Mouse (Mus musculus) left cerebral cortex, postnatal 36 days (tissue): ENCODE measurements at regions not wholly inside any gene's neighbourhood (a gene's known extent, or its start where the extent isn't known, plus 50 kb on each side); places are given as distances from the start of the nearest gene placed in this dataset.

Experiments used
- DNase-seq, 2 experiments: peaks; one replicate each; pipeline ENCODE4 v3.0.0; 2021 to 2022; ENCODE audit warnings: low spot score in 2 of 2, mixed read lengths in 1 of 2
- intact Hi-C: fragments of 180-260 bp; cut with DNase I; formaldehyde crosslinking; loops from one replicate; pipeline ENCODE4 v1.15.1; 2025

- no peak for DNase-seq
- intact Hi-C loops, result no loop called here
These were observed 66.3 kb upstream of the Tle4 start for GRCm38 (mm10) chr19:14664096-14664586.

- intact Hi-C loops, result no loop called here
- no peak for DNase-seq
These were observed 65.5 kb upstream of the Tle4 start for GRCm38 (mm10) chr19:14663350-14663749.

GRCm38 (mm10) chr19:14659725-14660124 is 61.9 kb upstream of the Tle4 start:
- intact Hi-C loops, result no loop called here
- no peak for DNase-seq

- intact Hi-C loops, result no loop called here
- DNase-seq, result no peak
These were observed 60.6 kb upstream of the Tle4 start for GRCm38 (mm10) chr19:14658479-14658878.

- intact Hi-C loops, result no loop called here
- no peak for DNase-seq
These were observed 58.2 kb upstream of the Tle4 start for GRCm38 (mm10) chr19:14656022-14656388.

- no peak for DNase-seq
- intact Hi-C loops, result no loop called here
These were observed 57.6 kb upstream of the Tle4 start for GRCm38 (mm10) chr19:14655302-14656021.
